Mouse (Mus musculus): ENCODE results near the gene Znrf4. TPM values are rescaled to one million over a fixed set of nuclear protein-coding genes. Genes with fewer than 3 reads are reported as not detected.

The Znrf4 gene
- total RNA-seq (2017) = not detected in 2 replicates

DNA sequence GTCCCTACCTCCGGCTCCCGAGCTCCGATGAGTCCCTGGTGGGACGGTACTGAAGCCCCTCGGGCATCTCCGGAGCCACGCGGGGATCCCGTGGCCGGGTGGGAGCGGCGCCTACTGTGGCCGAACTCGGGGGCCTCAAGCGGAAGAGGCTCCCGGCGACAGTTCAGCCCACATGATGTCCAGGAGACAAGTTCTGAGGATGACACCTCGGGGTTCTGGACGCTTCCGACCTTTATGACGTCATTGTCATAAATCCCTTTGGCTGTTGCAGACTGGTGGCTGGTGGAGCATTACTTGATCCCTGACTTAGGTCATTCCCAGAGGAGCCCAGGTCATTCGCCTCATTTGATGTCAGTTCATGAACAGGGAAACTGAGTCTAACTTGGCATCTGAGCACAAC, at the start of gene Znrf4:
TSS of gene Znrf4 (minus strand) at position 122 of the 400 bp plus-strand sequence.
- ATAC-seq (replicated peaks in 1 of 2; ENCODE audit: insufficient read depth in 1 of 2, low FRiP score in 2 of 2, low TSS enrichment in 1 of 2, low read depth in 1 of 2, poor library complexity in 2 of 2, severe bottlenecking in 2 of 2) = no peak

DNA sequence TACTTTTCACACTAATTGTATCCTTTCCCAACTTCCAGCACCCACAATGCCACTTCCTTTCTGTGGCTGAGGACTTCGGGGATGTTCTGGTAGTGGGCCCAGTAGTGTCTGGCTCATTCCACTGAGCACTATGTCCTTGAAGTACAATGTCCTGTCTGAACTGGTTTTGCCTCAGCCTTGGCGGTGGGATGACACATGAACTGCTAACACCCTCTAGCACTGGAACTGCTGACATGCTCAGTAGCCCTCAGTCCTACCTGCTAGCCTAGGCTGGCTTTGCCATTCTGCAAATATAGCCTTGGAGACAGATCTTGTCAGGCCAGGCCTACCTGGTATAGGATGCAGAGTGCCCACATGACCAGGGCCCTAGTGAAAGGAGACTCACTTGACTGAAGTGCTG, 49.6 kb upstream of the Znrf4 start:
- ATAC-seq (replicated peaks in 1 of 2; ENCODE audit: insufficient read depth in 1 of 2, low FRiP score in 2 of 2, low TSS enrichment in 1 of 2, low read depth in 1 of 2, poor library complexity in 2 of 2, severe bottlenecking in 2 of 2) = no peak

DNA sequence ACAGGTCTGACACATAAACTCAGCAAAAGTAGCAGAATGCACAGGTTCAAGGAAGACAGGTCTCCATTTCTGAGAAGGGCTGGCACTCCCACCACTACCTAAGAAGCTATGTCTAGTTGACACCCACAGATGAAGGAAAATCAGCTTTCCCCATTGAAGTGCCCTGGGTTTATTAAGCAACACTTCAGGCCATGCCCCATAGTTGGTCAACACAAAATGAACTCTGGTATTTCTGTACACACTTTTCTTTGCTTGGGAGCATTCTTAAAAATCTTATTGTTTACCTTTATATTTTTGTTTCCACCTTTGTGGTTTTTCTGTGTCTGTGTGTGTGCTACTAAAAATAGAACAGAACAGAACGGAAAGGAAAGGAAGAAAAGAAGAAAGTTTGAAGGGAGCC, 47.9 kb upstream of the Znrf4 start:
- no peak for ATAC-seq (replicated peaks in 1 of 2; ENCODE audit: insufficient read depth in 1 of 2, low FRiP score in 2 of 2, low TSS enrichment in 1 of 2, low read depth in 1 of 2, poor library complexity in 2 of 2, severe bottlenecking in 2 of 2)

DNA sequence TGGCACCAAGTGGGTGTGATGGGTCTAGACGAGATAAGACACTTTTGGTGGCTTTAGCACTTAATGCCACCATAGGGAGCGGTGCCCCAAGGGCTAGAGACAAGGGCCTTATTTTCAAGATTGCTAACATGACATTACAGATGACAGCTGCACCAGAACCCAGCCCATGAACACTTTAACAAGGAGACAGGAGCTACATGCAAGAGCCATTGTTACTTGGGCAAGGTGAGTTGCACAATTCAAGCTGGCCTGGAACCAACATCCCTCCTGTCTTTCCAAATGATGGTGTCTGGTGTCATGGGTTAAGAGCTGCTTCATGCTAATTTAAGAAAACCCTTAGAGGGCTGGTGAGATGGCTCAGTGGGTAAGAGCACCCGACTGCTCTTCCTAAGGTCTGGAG, 47.2 kb upstream of the Znrf4 start:
- ATAC-seq (replicated peaks in 1 of 2; ENCODE audit: insufficient read depth in 1 of 2, low FRiP score in 2 of 2, low TSS enrichment in 1 of 2, low read depth in 1 of 2, poor library complexity in 2 of 2, severe bottlenecking in 2 of 2) = no peak

DNA sequence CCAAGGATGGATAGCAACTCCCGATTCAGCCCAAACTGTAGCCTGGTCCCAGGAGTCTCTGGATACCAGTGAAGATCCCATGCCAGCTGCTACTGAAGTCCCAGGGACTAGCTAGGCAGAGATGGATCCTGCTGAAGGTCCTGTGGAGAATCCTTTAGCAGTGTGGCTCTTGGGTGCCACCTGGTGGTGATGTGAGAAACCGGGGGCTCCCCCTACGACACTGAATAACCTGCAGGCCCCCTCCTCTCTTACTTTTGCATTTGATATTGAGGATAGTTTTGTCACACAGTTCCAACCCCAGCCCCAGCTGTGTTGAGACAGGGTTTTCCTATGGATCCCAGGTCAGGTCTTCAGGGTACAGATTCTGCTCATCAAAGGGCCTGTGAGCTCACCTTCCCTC, 46.2 kb upstream of the Znrf4 start:
- ATAC-seq (replicated peaks in 1 of 2; ENCODE audit: insufficient read depth in 1 of 2, low FRiP score in 2 of 2, low TSS enrichment in 1 of 2, low read depth in 1 of 2, poor library complexity in 2 of 2, severe bottlenecking in 2 of 2) = peak in 1 of 2 experiments; percentile 58; a peak in 2 of 4 replicates

DNA sequence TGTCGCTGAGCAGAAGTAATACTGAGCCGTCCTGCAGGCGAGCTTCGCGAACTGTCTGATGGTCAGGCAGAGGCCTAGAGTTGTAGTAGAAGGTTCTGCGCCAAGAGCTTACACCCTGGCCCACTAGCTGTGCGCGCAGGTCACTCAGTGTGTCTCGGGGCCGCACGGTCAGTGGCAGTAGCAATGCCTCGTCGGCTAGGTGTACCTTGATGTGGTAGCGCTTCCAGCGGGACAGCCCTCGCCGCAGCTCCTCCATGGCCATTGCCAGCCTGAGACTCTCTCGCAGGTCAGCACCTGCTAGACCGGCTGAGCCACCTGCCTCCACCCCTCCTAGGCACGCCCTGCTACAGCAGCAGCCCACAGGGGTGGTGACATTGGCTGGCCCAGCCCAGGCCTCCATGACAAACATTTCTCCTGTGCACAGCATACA, 41.9 kb upstream of the Znrf4 start, which contains the start of gene Gm20219:
TSS of gene Gm20219 (minus strand) at position 266 of the 430 bp plus-strand sequence.
- no peak for ATAC-seq (replicated peaks in 1 of 2; ENCODE audit: insufficient read depth in 1 of 2, low FRiP score in 2 of 2, low TSS enrichment in 1 of 2, low read depth in 1 of 2, poor library complexity in 2 of 2, severe bottlenecking in 2 of 2)

DNA sequence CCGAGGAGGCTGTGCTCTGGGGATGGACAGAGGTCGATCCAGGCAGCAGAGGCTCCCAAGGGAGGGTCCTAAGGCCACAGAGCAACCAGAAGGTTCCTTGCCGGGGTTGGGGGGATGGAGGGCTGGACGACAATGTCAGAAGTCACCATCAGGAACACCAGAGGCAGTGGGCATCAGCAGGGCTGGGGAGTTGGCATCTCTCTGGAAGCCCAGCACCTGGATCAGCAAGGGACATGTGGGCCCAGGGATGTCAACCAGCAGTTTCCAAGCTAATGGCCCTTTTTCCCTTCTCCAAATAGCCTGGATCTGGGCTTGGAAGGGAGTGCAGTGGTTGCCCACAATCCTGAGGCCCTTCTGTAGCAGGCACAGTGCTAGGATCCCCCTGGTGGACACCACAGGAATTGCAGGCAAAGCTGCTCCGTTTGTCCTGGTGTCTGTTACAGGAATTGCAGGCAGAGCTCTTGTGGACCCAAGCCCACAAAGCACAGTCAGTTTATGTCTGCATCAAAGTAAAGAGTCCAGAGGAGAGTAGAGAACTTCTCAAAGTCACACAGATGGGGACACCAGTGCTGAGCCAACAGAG, 40.6 kb upstream of the Znrf4 start:
- peak; percentile 76 to 77 for ATAC-seq (replicated peaks in 1 of 2; ENCODE audit: insufficient read depth in 1 of 2, low FRiP score in 2 of 2, low TSS enrichment in 1 of 2, low read depth in 1 of 2, poor library complexity in 2 of 2, severe bottlenecking in 2 of 2)

DNA sequence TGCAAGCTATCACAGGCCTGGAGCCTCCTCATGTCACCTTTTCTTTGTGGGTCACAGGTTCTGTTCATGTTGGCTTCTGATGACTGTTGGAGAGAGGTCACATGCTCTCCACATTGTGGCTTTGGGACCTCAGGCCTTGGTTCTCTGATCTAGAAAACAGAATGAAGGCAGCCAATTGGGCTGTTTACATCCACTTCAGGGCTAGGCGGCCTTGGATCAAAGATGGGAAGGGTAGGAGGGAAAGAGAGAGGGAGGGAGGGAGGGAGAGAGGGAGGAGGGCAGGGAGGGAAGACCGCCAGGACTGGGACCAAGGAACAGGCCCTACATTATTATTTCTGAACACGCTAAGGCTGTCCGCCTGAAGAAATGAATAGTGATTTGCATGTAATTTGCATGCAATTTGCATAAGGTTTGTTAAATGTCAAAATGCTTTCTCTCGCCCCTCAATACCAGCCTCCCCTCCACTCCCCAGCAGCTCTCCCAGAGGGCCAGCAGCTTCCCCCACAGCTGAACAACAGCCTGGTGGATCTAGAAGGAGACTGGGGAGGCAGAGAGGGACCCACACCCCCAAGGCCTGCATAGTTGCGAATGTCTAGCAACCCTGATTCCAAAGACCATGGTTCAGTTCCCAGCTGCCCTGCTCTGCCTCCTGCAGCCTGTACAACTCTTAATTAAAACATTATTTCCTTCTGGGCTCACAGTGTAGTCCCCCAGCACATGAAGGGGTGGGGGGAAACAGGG, 39.8 kb upstream of the Znrf4 start:
- ATAC-seq (replicated peaks in 1 of 2; ENCODE audit: insufficient read depth in 1 of 2, low FRiP score in 2 of 2, low TSS enrichment in 1 of 2, low read depth in 1 of 2, poor library complexity in 2 of 2, severe bottlenecking in 2 of 2) = no peak

DNA sequence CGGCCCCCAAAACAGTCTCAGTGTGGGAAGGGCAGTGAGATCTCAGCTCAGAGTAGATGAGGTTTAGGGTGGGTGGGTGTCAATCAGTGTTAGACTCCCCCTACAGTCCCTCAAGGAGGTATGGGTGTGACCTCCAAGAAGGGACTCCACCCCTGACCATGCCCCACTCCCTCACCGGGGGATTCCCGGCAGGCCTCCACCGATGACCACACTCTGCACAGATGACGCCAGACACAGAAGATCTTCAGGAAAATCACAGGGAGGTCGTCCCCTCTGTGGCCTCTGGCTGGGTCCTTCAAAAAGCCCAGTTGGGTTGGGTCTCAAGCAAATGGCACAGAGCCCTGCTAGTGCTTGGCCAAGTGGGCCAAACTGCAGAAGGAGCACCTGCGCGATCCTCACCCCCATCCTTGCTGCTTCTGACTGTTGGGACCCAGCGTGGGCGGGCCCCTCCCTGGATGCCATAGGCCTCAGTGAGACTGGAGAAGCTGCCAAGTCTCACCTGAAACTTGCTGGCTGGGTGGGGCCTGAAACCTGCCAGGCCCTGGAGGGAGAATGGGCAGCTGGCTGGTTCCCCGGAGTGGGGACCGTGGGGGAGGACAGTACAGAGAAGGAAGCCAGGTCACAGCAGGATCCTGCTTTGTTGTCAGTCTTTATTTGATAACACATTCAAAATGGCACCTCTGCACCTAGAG, 38.7 kb upstream of the Znrf4 start:
- ATAC-seq (replicated peaks in 1 of 2; ENCODE audit: insufficient read depth in 1 of 2, low FRiP score in 2 of 2, low TSS enrichment in 1 of 2, low read depth in 1 of 2, poor library complexity in 2 of 2, severe bottlenecking in 2 of 2) = no peak

DNA sequence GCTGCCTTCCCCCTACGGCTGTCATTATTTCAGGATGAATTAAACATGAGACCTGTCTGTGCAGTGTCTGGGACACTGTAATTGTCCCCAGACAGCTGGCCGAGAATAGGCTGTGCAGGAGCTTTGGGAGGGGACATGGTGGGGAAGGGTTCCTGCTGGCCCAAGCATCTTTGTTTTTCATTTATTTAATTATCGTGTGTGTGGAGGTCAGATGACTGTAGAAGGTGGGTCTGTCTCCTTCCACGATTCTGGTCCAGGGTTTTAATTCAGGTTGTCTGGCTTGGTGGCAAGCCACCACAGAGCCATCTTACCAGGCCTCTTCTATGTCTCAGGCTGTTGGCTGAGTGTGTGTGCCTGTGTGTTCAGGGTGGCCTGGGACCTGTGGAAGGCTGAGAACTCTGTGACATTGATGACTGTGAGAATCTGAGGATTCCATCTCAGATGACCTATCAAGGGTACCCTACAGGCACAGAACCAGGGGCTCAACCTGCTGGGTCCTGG, 36.4 kb upstream of the Znrf4 start:
- ATAC-seq (replicated peaks in 1 of 2; ENCODE audit: insufficient read depth in 1 of 2, low FRiP score in 2 of 2, low TSS enrichment in 1 of 2, low read depth in 1 of 2, poor library complexity in 2 of 2, severe bottlenecking in 2 of 2) = no peak

DNA sequence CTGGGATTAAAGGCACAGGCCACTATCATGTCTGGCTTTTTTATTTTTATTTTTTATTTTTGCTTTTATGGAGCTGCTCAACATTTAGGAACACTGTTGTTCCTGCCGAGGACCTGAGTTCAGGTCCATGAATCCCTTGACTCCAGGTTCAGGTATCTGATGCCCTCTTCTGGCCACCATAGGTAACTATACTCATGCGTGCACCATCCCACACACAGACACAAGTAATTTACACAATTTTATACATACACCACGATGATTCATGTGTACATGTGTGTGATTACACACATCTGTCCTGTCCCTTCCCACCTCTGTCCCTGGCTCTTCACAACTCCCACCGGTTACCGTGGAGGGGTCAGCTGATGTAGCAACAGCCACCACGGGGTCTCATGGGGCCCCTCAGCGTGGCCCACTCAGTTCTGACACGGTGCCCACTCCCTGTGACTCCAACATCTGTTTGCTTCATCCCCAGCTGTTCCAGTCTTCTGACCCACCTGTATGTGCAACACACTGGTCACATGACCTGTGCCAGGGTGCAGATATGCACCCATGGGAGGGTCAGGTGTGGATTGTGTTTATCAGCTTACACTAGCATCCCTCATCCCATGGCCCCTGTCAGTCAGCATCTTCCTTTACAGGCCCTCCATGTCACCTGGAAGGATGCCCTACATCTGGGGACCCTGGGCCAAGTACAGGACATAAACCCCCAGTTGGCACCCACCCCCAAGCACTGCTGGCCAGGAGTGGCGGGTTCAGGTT, 35.8 kb upstream of the Znrf4 start:
- ATAC-seq (replicated peaks in 1 of 2; ENCODE audit: insufficient read depth in 1 of 2, low FRiP score in 2 of 2, low TSS enrichment in 1 of 2, low read depth in 1 of 2, poor library complexity in 2 of 2, severe bottlenecking in 2 of 2) = no peak

DNA sequence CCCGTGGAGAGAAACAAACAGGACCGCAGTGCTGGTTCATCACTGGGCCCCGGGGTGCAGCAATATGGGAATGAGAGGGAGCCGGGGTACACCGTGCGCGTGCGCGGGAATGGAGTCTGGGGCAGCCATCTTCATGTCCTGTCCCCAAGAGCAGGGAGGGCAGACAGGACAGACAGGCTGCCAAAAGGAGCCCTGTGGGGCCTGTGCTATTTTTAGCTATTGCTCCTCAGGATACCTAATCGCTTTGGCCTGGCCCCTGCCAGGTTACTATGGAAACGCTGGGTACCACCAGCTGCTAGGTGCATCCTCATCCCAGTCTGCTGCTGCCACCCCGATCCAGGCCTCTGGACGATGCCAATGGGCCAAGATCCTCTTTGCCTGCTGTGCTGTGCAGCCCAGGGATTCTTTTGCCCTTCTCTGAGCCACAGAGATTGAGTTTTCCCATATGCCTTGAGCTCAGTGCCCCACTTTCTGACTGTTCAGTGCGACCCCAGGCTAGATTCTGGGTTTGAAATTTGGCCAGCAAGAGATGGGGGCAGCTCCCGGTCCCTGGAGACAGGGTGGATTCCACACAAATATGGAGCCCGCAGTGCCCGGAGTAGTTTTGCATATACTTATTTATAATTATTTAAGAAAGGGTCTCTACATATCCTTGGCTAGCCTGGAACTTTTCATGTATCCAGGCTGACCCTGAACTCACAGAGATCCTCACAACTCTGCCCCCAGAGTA, 35.0 kb upstream of the Znrf4 start:
- no peak for ATAC-seq (replicated peaks in 1 of 2; ENCODE audit: insufficient read depth in 1 of 2, low FRiP score in 2 of 2, low TSS enrichment in 1 of 2, low read depth in 1 of 2, poor library complexity in 2 of 2, severe bottlenecking in 2 of 2)

DNA sequence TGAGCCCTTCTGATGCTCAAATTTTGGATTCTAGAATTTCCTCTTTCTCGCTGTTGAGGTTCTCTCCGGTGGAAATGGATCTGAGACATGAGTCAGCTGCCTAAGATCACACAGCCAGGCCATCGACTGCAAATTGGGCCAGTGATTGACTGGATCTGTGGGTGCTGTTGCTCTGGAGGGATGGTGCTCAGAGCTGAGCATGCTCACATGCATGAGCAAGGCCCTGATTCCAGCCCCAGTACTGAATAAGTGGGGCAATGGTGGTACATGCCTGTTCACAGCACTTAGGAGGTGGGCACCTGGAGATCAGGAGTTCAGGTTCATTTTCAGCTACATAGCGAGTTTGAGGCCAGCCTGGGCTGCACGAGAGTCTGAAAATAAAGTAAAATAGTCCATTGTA, 34.3 kb upstream of the Znrf4 start:
- ATAC-seq (replicated peaks in 1 of 2; ENCODE audit: insufficient read depth in 1 of 2, low FRiP score in 2 of 2, low TSS enrichment in 1 of 2, low read depth in 1 of 2, poor library complexity in 2 of 2, severe bottlenecking in 2 of 2) = no peak

DNA sequence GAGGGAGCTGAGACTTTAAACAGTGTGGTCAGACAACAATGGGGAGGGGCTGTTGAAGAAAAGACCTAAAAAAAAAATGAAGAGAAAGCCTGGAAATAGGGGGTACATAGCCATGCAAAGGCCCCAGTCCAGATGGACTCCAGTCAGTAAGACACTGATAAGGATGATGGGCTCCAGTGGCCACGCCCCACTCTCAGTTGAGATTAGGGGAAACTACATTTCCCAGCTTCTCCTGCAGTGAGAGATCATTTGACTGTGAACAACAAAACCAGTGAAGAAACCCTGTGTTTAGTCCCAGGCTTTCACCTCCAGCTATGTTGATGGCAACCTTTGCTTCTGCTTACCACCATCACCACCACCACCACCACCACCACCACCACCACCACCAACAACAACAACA, 33.7 kb upstream of the Znrf4 start:
- ATAC-seq (replicated peaks in 1 of 2; ENCODE audit: insufficient read depth in 1 of 2, low FRiP score in 2 of 2, low TSS enrichment in 1 of 2, low read depth in 1 of 2, poor library complexity in 2 of 2, severe bottlenecking in 2 of 2) = no peak

DNA sequence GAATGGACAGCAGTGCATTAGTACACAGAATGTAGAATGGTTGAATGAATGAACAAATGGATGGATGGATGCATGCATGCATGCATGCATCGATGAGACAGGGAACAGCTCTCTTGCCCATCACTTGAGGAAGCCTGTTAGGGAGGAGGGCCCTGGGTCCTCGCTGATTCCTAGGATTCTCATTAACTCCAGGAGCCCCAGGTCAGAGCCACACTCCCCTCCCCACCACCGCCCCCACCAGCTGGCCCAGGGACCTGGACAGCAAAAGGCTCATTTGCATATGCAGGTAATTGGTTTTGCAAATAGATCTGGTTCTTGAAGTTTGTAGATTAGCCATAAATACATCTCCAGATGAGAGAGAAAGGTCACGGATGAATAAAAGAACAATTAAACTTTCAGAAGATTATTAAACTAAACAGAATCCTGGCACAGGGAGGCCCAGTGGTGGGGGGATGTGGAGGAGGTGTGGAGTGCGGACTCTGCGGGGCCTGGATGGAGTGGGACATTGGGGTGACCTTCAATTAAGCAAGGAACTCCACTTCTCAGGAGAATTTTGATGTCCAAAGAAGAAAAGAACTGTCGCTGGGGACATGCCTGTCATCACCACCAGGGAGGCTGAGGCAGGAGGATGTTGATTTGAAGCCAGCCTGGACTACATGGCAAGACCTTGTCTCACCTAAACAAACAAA, 32.6 kb upstream of the Znrf4 start:
- no peak for ATAC-seq (replicated peaks in 1 of 2; ENCODE audit: insufficient read depth in 1 of 2, low FRiP score in 2 of 2, low TSS enrichment in 1 of 2, low read depth in 1 of 2, poor library complexity in 2 of 2, severe bottlenecking in 2 of 2)

DNA sequence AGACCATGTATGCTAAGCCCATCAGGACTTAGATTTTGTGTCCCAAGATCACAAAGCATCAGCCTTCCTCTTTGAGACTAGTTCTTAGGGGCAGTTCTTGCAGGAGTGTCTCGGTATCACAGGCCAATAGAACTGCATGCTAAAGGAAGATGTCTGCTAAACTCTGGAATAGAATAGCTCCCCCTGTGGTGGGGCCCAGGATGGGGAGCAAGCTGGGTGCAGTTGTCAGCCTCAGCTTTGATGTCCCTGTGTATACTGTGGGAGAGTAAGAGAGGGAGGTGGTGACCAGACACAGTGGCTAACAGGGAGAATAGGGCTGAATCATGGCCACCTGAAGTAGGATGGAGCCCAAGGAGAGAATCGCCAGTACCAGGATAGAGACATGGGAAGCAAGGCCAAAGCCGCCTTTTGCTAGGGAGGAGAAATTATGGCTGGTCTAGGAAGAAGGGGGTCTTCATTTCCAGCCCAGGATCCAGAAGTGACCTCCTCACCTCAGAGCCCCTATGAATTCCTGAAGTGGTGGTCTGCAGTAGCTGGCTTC, 31.5 kb upstream of the Znrf4 start:
- ATAC-seq (replicated peaks in 1 of 2; ENCODE audit: insufficient read depth in 1 of 2, low FRiP score in 2 of 2, low TSS enrichment in 1 of 2, low read depth in 1 of 2, poor library complexity in 2 of 2, severe bottlenecking in 2 of 2) = no peak

Data from hematopoietic stem cell, adult 5-6 weeks (primary cell).